Mouse (Mus musculus): Measurements from ENCODE around the gene Iqschfp.

DNA sequence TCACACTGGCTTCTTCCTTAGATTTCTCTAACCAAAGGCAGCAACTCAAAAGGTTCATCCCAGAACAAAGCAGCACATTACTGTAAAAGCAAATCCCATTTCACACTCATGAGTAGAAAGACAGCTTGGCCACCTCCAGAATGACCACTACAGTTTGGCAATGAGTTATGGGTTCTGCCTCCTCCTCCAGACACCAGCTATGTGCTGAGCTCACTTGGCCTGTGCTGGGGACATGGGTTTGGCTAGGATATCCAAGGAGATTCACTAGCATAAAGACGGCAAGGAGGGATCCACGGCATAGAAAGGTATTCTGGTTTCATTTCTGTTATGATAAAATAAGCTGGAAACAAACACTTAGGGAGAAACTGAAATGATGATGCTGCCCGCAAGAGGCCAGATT is 496.0 kb downstream of the Iqschfp start:
- TF ChIP-seq CTCF (IDR thresholded peaks at IDR 0.05), result no peak
- TF ChIP-seq EP300 (IDR thresholded peaks at IDR 0.05), result no peak

All from lung, postnatal 0 days (tissue).